Mouse (Mus musculus): Measurements from ENCODE around the gene Ifne. TPM values are rescaled to one million over a fixed set of nuclear protein-coding genes. Genes with fewer than 3 reads are reported as not detected.

The Ifne gene
- not detected in 2 replicates for polyA plus RNA-seq (2012; rRNA removed)

GRCm38 (mm10) chr4:88880101-88880500 is at the start of gene Ifne:
Gene Ifne, minus strand, starts transcription at chr4:88880201.
- H3K4me3 ChIP-seq (ENCODE audit: extremely low read depth, insufficient read depth, insufficient read length) = no peak within 1 kb of the TSS
- DNase-seq (ENCODE audit: low read depth in 1 of 2, low spot score in 2 of 2) = no peak
- 89% methylated on average over 8 of the region's 8 CpGs for WGBS
- no peak within 1 kb of the TSS for H3K27ac ChIP-seq (ENCODE audit: insufficient read depth, low read length)
- no peak for TF ChIP-seq CTCF (IDR thresholded peaks at IDR 0.05; ENCODE audit: extremely low read depth, insufficient read depth, insufficient read length, insufficient replicate concordance)
- no peaks in the 10 kb centered on the region for H3K27me3 ChIP-seq (ENCODE audit: control insufficient read depth, insufficient read depth, low read length)
- no peaks in the 10 kb centered on the region for H3K36me3 ChIP-seq (ENCODE audit: control insufficient read depth, insufficient read depth, low read length)
- H3K4me1 ChIP-seq (ENCODE audit: control insufficient read depth, insufficient read depth, insufficient read length) = no peaks in the 10 kb centered on the region

DNA sequence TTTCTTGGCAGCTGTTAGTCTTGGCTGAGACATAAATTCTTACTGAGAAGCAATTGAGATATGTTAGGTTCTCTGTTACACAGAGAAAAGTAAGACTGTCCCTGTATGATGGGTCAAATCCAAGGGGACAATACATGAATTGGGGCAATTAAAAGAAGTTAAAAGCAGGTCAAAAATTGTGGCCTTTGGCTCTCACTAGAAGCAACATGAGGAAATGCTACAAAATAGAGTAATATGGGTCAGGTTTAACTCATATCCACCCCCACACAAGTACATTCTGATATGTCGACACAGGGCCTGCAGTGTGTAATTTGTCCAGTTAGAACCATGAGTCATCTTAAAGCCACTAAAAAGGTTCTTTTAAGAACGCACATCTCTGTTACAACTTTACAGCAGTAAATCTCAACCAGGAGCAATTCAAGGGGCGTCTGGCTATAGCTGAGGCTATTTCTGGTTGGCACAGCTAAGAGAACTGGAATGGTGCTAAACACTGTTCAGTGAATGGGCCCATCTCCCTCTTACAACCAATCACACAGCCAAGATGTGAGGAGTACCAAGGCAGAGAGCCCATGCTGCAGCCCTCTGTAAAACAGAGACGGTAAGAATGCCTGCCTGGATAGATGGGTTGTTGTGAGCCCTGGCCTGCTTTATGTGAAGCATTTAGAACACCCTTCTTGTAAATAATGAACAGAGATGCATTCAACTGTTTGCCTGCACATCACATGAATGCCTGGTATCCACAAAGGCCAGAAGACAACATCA is 48.5 kb upstream of the Ifne start:
- whole genome bisulfite sequencing = 84% methylated on average over 4 of the region's 4 CpGs
- H3K27ac ChIP-seq (ENCODE audit: insufficient read depth, low read length) = no peak overlapping the region
- H3K27me3 ChIP-seq (ENCODE audit: control insufficient read depth, insufficient read depth, low read length) = no peaks in the 10 kb centered on the region
- H3K4me1 ChIP-seq (ENCODE audit: control insufficient read depth, insufficient read depth, insufficient read length) = no peaks in the 10 kb centered on the region
- no peak for DNase-seq (ENCODE audit: low read depth in 1 of 2, low spot score in 2 of 2)
- TF ChIP-seq POLR2A (IDR thresholded peaks at IDR 0.05; ENCODE audit: low read depth, low read length) (no peak), CTCF (IDR thresholded peaks at IDR 0.05; ENCODE audit: extremely low read depth, insufficient read depth, insufficient read length, insufficient replicate concordance) (no peak)
- no peaks in the 10 kb centered on the region for H3K36me3 ChIP-seq (ENCODE audit: control insufficient read depth, insufficient read depth, low read length)
- no peak overlapping the region for H3K4me3 ChIP-seq (ENCODE audit: extremely low read depth, insufficient read depth, insufficient read length)

DNA sequence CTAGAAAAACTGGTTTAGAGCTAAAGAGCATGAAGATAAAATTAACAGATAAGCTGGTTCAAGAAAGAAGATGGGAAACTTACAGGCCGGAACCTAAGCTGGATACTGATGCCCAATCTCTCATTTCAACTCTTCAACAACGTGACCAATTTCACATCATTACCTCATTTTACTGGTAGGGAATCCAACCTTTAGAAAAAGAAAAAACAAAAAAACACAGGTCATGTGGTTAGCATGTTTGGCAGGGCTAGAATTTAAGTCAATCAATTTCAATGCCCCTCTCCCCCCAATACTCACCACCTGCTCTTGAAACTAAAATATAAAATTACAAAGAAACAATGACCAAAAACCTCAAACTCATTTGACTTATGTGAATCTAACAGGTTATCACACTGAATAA is 47.8 kb upstream of the Ifne start:
- TF ChIP-seq POLR2A (IDR thresholded peaks at IDR 0.05; ENCODE audit: low read depth, low read length) (no peak), CTCF (IDR thresholded peaks at IDR 0.05; ENCODE audit: extremely low read depth, insufficient read depth, insufficient read length, insufficient replicate concordance) (no peak)
- Histone ChIP-seq H3K4me1 (ENCODE audit: control insufficient read depth, insufficient read depth, insufficient read length) (no peaks in the 10 kb centered on the region), H3K36me3 (ENCODE audit: control insufficient read depth, insufficient read depth, low read length) (no peaks in the 10 kb centered on the region), H3K4me3 (ENCODE audit: extremely low read depth, insufficient read depth, insufficient read length) (no peak overlapping the region), H3K27ac (ENCODE audit: insufficient read depth, low read length) (no peak overlapping the region), H3K27me3 (ENCODE audit: control insufficient read depth, insufficient read depth, low read length) (no peaks in the 10 kb centered on the region)
- WGBS = 79% methylated on average over 2 of the region's 2 CpGs
- no peak for DNase-seq (ENCODE audit: low read depth in 1 of 2, low spot score in 2 of 2)

DNA sequence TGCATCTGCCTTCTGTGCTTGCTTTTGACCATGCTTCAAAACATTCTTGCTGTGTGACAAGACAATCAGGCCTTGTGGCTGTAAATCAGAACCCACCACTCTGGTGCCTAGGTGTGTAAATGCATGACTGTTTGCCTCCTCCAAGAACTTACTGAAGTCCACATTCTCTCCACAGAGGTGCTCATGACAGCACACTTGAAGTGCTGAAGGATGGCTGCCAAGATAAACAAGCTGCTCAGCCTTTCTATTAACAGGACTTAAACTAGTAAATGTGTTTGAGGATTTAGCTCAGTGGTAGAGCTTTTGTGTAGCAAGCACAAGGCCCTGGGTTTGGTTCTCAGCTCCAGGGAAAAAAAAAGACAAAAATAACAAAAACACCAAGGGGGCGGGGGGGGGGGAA is 46.6 kb upstream of the Ifne start:
- no peak for DNase-seq (ENCODE audit: low read depth in 1 of 2, low spot score in 2 of 2)
- WGBS = 95% methylated on average over 1 of the region's 1 CpGs
- TF ChIP-seq POLR2A (IDR thresholded peaks at IDR 0.05; ENCODE audit: low read depth, low read length) (no peak), CTCF (IDR thresholded peaks at IDR 0.05; ENCODE audit: extremely low read depth, insufficient read depth, insufficient read length, insufficient replicate concordance) (no peak)
- Histone ChIP-seq H3K27me3 (ENCODE audit: control insufficient read depth, insufficient read depth, low read length) (no peaks in the 10 kb centered on the region), H3K4me3 (ENCODE audit: extremely low read depth, insufficient read depth, insufficient read length) (no peak overlapping the region), H3K4me1 (ENCODE audit: control insufficient read depth, insufficient read depth, insufficient read length) (no peaks in the 10 kb centered on the region), H3K27ac (ENCODE audit: insufficient read depth, low read length) (no peak overlapping the region), H3K36me3 (ENCODE audit: control insufficient read depth, insufficient read depth, low read length) (no peaks in the 10 kb centered on the region)

GRCm38 (mm10) chr4:88926082-88926481 is 46.1 kb upstream of the Ifne start:
- Histone ChIP-seq H3K27ac (ENCODE audit: insufficient read depth, low read length) (no peak overlapping the region), H3K4me3 (ENCODE audit: extremely low read depth, insufficient read depth, insufficient read length) (no peak overlapping the region), H3K27me3 (ENCODE audit: control insufficient read depth, insufficient read depth, low read length) (no peaks in the 10 kb centered on the region), H3K36me3 (ENCODE audit: control insufficient read depth, insufficient read depth, low read length) (no peaks in the 10 kb centered on the region), H3K4me1 (ENCODE audit: control insufficient read depth, insufficient read depth, insufficient read length) (no peaks in the 10 kb centered on the region)
- no peak for TF ChIP-seq POLR2A (IDR thresholded peaks at IDR 0.05; ENCODE audit: low read depth, low read length)
- TF ChIP-seq CTCF (IDR thresholded peaks at IDR 0.05; ENCODE audit: extremely low read depth, insufficient read depth, insufficient read length, insufficient replicate concordance) = no peak
- DNase-seq (ENCODE audit: low read depth in 1 of 2, low spot score in 2 of 2) = no peak
- 90% methylated on average over 1 of the region's 1 CpGs for WGBS

GRCm38 (mm10) chr4:88925456-88925855 is 45.5 kb upstream of the Ifne start:
- Histone ChIP-seq H3K27me3 (ENCODE audit: control insufficient read depth, insufficient read depth, low read length) (no peaks in the 10 kb centered on the region), H3K4me3 (ENCODE audit: extremely low read depth, insufficient read depth, insufficient read length) (no peak overlapping the region), H3K27ac (ENCODE audit: insufficient read depth, low read length) (no peak overlapping the region), H3K4me1 (ENCODE audit: control insufficient read depth, insufficient read depth, insufficient read length) (no peaks in the 10 kb centered on the region), H3K36me3 (ENCODE audit: control insufficient read depth, insufficient read depth, low read length) (no peaks in the 10 kb centered on the region)
- TF ChIP-seq CTCF (IDR thresholded peaks at IDR 0.05; ENCODE audit: extremely low read depth, insufficient read depth, insufficient read length, insufficient replicate concordance) (no peak), POLR2A (IDR thresholded peaks at IDR 0.05; ENCODE audit: low read depth, low read length) (no peak)
- no peak for DNase-seq (ENCODE audit: low read depth in 1 of 2, low spot score in 2 of 2)
- WGBS = 87% methylated on average over 2 of the region's 2 CpGs

DNA sequence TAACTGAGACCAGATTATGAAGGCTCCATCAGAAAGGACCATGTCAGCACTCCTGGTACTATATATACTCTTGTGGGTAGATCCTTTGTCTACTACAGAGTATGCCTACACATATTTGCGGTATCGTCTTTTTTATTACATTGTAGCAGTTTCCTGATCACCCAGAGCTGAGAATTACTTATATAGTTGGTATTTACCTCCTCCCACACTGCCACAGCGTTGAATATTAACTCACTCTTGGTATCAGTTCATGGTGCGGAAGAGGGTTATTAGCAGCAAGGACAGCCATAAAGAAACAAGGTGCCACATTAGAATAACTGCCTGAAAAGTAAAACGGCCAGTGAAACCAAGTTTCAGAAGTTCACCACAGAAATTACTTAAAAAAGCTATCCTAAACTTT is 41.3 kb upstream of the Ifne start:
- Histone ChIP-seq H3K27ac (ENCODE audit: insufficient read depth, low read length) (no peak overlapping the region), H3K27me3 (ENCODE audit: control insufficient read depth, insufficient read depth, low read length) (no peaks in the 10 kb centered on the region)
- 90% methylated on average over 5 of the region's 5 CpGs for WGBS

More for the DNA sequence above, 41.3 kb upstream of the Ifne start:
- H3K4me1 ChIP-seq (ENCODE audit: control insufficient read depth, insufficient read depth, insufficient read length) = no peaks in the 10 kb centered on the region
- DNase-seq (ENCODE audit: low read depth in 1 of 2, low spot score in 2 of 2) = no peak
- no peaks in the 10 kb centered on the region for H3K36me3 ChIP-seq (ENCODE audit: control insufficient read depth, insufficient read depth, low read length)
- H3K4me3 ChIP-seq (ENCODE audit: extremely low read depth, insufficient read depth, insufficient read length) = no peak overlapping the region
- no peak for TF ChIP-seq POLR2A (IDR thresholded peaks at IDR 0.05; ENCODE audit: low read depth, low read length)
- TF ChIP-seq CTCF (IDR thresholded peaks at IDR 0.05; ENCODE audit: extremely low read depth, insufficient read depth, insufficient read length, insufficient replicate concordance) = no peak

Data from spleen, adult 2 months (tissue).